Mouse (Mus musculus) kidney, adult 2 months (tissue): Measurements from ENCODE around the gene Slc47a1.
A peak's percentile ranks its signal among the peaks of the same experiment; 100 is the strongest.
"Not testable (repeated sequence)": the region's sequence is repeated elsewhere in the genome, so short reads cannot be mapped to it uniquely, and the experiment has no call there.

Experiments
- CTCF ChIP-seq: fragments of 200-500 bp; conservative IDR thresholded peaks from 2 replicates; pipeline ENCODE4 v1.5.1; 2011; ENCODE audit warnings: low read depth, mild to moderate bottlenecking, control low read depth, low read length, moderate library complexity, mixed read lengths; ENCODE audit not compliant: insufficient read depth, insufficient read length
- POLR2A ChIP-seq: fragments of 200-500 bp; IDR thresholded peaks from one replicate; pipeline ENCODE4 v1.6.1; 2011; ENCODE audit warnings: low read depth, low read length, control low read depth

DNA sequence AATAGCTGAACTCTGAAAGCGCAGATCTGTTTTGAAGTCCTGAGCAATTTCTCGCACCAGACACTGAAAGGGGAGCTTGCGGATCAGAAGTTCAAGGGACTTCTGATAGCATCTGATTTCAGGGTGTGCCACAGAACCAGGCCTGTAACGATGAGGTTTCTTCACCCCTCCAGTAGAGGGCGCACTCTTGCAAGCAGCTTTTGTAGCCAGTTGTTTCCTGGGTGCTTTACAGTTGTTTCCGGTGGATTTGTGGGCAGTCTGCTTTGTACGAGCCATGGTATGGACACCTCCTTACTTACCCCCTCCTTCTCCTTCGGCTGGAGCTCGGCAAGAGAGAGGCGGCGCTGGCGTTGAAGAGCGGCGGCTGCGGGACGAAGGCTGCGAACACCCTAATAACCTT is 38.4 kb upstream of the Slc47a1 start:
- TF ChIP-seq POLR2A: not testable (repeated sequence)
- peak; percentile 58 for TF ChIP-seq CTCF
